Mouse (Mus musculus) frontal cortex, postnatal 36 days (tissue): ENCODE results near the gene Gars.

ENCODE experiments used
- DNase-seq, 2 experiments: peaks; one replicate each; pipeline ENCODE4 v3.0.0; 2022; ENCODE audit warnings: low spot score in 2 of 2

Gars gene

DNA sequence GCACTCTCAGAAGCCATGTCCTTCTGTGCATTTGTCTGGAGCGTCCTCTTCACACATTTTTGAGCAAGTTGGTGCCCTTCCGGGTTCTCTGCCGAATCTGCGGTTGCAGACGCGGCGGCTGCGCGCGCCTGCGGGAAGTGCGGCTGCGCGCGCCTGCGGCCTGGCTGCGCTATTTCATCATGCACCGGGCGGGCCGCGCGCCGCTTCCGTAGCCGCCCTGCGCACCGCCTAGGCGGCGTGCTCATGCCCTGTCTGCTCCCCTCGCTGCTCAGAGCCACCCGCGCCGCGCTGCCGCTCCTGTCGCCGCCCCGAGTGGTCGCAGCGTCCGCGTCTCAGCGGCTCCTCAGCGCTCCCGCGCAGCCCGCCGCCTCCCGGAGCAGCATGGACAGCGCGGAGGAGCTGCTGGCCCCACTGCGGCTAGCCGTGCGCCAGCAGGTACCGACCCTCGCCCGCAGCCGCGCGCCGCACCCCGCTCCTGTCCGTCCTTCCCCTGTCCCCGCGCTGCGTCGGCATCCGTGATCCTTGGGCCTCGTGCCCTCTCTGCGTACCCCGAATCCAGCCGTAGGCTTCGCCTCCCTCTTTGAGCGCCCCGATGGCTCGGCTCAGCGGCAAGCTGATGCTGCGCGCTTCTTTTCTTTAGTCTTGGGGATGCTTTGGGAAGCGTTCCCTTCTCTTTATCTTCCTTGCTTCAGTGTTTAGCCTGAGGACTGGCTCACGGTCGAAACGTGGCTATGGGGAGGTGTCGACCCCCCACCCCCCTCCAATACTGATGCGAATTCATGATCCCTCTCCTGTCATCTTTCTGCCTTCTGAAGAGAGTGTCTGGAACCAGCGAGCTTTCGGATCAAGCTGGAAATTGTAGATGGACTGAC, at the start of gene Gars:
Gene Gars (plus strand): TSS at position 209 of the 872 bp plus-strand sequence.
- DNase-seq = peak; percentile 88 to 89

DNA sequence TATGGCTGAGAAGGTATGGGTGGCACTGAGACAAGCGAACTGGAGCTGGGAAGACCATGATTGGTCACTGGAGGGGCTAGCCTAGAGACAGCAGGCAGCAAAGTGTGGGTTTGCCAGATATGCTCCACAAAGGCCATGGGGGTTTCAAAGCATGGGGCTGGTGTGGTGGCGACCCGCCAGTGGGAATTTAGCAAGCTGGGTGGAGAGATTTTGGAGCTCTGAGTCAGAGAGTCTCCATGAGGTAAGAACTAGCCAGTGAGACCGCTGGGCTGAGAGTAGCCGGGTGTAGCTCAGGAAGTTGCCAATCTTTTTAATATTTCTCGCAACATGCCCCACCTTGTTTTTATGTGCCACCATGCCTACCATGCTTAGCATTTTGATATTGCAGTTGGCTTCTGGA, 49.7 kb upstream of the Gars start:
- no peak for DNase-seq

DNA sequence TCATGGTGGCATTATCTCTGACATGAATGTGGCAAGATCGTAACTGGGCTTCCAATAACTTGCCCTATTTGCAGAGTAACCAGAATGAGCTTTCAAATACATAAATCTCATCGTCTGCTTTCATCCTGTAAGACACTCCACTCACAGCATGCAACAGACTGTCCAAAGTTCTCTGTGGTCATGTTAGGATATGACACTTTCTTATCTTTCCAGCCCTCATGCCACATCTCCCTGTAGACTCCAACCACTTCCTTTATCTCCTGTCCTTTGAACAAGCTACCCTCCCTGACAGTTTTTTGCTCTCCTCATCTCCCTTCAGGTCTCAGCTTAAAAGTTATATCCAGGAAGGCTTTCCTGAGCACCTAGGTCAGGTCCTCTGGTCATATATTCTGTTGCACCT, 46.6 kb upstream of the Gars start:
- no peak for DNase-seq

DNA sequence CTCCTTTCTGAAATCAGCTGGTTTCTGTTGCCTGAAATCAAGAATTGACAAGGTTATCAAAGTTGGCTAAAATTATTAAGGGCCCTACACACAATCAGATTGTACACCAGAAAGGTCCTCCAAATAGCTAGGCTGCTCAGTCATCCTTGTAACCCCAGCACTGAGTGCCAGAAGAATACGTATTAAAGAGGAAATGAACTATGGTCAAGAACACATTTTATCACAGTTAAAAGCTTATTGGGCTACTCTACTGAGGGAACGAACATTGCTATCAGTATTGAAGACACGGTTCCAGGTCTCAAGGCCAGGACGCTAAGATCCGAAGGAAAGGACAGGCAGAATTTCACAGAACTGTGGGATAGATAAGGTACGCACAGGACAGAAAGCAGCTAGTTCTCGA, 45.7 kb upstream of the Gars start:
- DNase-seq = no peak

DNA sequence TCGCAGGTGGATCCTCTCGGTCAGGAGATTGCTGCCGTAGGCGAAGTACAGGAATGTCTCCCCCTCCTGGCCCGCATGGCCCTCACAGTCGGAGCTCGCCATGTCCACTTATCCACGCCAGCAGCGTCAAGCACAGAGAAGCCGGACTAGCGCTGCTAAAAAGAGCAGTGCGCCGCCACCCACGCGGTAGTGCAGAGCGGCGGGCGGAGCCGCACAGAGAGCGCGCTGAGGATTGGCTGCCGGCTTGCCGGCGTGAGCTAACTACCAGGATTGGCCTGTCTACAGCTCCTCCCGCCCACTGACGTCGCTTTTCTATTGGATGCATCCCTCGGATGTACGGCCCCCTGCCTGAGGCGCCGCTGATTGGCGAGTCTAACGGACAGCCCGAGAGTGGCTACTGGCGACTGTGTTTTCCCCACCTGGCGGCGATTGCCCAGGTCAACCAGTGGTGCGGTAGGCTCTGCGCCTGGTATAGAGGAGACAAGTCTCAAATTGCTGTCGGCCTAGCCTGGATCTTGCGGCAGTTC, 45.0 kb upstream of the Gars start, which contains the start of gene Ggct:
Gene Ggct (minus strand): TSS at position 217 of the 527 bp plus-strand sequence.
- DNase-seq = peak; percentile 93 to 98

DNA sequence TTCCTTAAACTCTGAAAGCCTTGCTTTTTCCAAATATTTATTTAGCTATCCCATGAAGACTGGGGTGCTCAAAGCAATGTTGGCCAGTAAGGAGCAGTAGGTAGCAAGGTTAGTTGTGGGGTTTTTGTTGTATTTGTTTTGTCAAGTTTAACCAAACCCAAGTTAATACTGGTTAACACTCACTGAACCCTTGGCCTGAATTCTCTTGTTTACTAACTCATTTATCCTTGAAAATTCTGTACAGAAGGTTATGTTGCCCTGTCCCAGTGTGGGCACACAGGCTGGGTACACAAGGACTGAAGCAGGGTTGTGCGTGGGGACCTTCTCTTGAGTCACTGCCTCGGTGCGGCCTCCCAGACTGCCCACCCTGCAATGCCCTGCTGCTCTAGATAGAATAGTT, 41.4 kb upstream of the Gars start:
- DNase-seq = no peak

DNA sequence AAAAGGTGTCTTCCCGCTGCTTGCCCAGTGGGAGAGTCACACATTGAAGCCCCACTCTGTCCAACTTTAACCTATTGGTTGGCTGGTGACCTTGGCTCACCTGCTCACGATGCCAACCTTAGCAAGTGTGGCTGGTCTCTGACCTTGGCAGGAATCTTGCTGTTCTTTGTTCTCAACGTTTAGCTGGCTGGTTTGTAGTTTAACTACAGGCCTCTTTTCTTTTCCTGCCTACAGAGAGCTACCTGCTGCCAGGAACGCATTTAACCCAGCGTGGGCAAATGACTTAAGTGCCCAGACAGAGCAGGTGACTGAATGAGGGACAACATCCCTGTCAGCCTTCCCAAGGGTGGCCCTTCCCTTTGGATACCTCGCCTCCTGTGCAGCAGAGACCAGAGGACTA, 40.1 kb upstream of the Gars start:
- no peak for DNase-seq

DNA sequence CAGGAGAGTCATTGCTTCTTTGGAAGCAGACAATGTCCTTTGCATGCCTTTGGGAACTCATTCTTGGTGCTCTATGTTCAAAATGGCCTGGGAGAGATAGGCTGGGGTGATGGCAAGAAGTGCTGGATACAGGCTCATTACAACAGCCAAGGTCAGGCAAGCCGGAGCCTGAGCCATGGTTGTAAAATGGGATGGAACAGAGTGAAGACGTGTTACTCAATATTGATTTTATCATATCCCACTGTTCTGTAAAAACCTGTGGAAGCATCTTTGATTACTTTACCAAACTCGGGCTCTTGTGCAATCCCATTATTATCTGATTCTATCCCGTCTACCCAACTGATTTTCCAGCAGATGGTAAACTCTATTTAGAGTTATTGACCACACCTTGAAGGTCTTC, 36.5 kb upstream of the Gars start:
- DNase-seq = no peak

DNA sequence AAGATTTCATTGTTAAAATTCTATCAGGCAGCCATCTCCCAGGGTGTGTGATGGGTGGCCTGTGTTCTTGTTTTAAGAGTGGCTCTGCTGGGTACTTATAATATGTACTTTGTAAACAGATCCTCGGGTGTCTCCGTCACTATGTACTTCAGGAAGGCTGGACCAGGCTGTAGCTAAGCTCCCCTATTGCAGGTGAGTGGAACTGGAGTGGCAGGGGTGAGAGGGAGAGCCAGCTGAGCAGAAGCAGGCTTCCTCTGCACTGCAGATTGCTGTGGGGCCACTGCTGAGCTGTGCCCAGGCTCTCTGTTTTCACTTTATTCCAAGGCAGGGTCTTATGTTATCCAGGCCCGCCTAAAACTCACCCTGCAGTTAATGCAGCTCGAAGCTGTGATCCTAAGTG, 35.4 kb upstream of the Gars start:
- DNase-seq = no peak

DNA sequence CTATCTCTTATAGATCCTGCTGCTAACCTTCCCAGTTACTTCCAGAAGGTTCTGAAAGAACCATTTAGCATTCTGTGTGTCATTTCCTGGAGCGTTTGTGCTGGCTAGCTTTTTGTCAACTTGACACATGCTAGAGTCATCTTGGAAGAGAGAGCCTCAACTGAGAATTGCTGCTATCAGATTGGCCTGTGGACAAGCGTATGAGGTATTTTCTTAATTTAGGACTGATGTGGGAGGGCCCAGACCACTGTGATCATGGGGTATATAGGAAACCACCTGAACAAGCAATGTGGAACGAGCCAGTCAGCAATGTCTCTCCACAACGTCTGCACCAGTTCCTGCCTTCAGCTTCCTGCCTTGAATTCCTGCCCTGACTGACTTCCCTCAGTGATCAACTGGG, 34.2 kb upstream of the Gars start:
- no peak for DNase-seq

DNA sequence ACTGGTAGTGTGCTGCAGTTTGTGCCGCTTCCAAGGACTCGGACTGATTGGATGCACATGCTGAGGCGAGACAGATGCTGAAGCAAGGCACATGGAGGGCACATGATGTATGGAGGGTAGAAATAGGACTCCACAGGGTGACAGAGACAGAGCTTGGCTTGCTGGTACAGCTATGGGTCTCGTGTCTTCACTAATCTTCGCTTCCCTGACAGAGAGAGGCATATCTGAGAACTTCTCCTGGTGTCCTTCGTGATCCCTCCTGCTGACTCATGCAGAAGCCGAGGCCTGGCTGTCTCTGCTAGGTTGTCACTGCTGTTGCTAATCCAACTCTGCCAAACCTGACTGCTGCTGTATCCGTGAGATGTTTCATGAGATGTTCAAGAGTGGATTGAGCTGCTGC, 29.4 kb upstream of the Gars start:
- DNase-seq = no peak

DNA sequence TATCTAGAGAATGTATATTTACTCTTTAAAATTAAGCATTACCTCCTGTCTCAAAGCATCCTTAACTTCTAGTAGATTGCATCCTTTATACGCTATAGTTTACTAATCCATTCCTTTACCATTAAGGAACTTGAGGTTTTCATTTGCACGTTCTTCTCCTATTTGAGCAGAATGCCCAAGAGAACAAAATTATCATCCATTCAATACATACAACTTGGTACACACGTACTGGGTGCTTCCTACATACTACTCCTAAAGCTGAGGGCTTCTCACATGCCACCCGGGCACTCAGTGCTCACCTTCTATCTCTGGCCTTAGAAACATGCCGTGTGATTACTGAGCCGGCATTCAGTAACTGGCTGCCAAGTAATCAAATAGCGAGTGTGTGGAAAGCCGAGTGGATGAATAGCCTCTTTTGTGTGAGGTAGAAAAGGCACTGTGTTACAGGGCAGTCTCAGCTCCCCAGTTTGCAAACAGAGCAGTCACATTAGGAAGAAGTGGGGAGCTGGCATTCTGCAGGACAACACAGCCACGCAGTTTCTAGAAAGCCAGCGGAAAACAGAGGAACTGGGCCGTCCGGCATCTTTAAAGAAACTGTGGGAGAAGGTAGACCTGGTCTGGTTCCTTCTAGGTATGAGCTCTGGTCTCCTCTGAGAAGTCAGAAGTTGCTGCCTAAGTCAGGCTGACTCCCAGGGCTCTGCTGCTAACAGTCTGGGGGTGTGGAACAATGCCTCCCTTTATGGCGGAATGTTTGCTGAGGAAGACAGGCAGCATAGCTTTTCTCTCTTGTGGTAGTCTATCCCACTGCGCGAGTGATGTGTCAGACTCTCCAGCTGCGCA, 28.2 kb upstream of the Gars start:
- DNase-seq = peak in 1 of 2 experiments; percentile 17

DNA sequence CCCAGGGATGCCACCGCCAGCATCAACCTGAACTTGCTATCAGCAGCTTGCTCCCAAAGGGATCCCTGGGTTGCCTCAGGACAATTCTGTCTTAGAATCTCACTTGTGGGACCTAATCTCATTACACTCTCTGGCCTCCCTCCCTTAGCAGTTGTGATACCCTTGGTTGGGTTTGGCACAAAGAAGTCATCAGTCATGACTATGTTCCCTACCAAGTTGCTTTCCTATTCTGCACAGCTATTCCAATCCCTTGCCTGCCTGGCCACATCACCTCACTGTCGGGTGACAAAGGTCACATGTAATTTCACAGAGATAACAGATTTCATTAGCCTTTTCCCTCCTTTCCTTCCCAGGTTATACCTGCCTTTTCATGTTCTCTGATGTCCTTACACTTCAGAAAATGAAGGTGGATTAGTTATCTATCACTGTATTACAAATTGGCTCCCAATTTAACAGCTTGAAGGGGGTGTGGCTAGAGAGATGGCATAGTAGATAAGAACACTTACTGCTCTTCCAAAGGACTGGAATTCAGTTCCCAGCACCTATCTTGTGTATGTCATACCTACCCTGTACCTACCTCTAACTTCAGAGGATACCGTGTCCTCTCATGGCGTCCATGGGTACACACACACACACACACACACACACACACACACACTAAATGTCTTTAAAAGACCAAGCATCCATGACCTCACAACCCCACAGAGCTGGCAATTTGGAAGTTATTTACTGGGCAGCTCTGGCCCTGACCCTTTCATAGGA, 27.3 kb upstream of the Gars start:
- no peak for DNase-seq

DNA sequence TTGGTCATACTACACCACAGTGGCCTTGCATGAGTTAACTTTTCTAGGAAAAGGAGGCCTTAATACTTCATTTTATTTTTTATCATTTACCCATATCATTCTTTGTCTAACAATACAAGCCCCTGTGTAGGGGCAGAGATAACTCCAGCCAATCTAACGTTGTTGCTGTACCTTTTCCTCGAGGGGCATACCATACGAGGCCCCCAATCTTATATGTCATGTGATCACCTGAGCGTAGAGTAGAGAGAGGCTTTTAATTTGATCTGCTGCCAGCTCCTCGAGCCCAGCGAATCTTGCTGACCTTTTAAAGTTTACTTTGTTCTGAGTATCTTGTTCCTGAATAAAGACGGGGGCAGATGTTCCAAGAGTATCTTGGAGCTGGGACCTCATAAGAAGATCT, 25.3 kb upstream of the Gars start:
- no peak for DNase-seq

DNA sequence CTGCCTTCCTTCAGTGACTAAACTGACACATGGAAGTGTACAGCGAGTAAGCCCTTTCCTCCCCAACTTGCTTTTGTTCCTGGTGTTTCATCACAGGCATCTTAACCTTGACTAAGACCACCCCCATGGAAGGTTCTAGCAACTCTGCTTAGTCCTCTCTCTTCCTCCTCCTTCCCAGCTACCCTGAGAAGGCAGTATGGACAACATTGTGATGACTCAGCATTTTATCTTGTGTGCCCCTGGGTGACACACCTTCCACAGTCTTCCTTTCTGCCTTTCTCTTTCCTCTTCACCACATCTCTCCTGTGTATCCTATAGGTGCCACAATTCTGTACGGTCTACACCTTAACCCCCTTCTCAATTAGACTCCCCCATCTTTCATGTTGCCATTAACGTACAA, 23.6 kb upstream of the Gars start:
- no peak for DNase-seq

DNA sequence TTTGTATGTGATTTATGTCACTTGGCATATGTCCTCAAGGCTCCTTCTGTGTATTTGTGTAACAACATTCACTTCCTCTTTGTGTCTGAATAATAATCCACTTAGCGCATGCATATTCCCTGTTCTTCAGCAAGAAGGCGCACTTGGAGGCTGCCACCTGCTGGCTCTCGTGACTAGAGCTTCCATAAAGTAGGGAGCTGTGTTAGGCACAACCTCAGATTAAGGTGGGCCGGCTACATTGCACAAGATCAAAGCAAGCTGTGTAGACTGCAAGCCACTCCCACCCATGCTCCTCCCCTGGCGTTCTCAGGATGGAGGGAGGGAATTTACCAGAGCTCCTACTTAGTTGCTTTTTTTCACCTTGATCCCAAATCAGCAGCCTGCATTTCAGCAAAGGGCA, 21.6 kb upstream of the Gars start:
- DNase-seq = peak; percentile 29 to 60

DNA sequence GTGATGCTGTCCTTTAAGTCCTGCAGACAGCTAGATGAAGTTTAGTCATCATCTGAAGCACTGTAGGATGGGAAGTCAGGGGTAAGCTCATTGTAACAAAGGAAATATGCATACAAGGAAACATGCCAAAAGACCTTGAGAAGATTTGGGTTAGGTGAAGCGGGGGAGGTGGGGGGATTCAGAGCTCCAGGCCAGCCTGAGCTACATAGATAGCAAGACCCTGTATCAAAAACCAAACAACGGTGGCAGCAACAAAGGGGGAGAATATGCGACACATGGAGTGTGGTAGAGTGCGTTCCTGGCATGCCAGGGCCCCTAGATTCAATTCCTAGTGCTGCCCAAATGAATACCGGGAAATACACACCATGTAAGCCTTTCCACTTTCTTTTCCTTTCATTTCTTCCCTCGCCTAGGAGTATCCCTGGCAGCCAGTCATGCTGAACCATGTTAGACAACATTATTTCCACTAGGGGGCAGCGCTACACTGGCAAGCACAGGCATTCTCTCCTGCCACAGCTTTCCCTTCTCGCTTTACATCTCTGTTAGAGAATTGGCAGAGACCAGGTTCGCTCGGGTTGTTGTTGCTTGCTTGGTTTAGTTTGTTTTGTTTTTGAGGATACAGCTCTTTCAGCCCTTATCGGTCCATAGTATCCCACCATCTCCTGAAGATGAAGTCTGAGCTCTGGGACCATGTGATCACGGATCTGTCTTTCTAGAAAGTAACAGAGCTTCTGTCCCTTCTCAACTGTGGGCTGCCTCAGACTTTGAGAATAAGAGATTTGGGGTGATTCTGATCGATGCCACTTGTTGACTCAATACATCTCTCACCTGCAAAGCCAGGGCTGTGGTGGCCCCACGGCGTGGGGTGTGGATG, 20.9 kb upstream of the Gars start:
- peak; percentile 43 to 67 for DNase-seq

DNA sequence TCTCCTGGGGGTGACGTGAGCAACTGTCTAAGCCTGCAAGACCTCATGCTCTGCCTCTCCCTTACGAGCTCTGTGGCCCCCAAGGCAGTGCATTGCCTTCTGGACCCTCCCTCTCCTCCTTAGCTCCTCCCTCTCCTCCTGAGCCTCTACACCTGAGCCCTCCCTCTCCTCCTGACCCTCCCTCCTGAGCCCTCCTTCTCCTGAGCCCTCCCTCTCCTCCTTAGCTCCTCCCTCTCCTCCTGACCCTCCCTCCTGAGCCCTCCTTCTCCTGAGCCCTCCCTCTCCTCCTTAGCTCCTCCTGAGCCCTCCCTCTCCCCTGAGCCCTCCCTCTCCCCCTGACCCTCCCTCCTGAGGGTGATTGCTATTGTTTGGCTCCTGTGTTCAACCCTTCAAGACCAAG, 19.4 kb upstream of the Gars start:
- DNase-seq = no peak

DNA sequence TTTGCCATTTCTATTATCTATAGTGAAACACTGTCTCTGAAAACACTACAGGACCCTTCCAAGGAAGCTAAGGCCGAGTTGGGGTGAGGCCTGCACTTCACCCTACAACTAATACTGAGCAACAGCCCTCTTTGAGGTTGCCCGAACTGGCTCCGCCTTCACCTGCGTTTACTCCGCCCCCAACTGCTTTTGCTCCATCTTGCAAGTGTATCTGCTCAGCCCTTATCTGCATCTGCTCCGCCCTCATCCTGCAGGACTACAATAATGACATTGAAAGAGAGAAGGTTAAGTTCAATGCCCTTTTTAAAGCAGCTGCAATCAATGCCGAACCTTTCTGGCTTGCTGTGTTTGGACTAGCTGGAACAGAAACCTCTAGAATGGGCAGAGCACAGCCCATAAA, 16.0 kb upstream of the Gars start:
- no peak for DNase-seq

DNA sequence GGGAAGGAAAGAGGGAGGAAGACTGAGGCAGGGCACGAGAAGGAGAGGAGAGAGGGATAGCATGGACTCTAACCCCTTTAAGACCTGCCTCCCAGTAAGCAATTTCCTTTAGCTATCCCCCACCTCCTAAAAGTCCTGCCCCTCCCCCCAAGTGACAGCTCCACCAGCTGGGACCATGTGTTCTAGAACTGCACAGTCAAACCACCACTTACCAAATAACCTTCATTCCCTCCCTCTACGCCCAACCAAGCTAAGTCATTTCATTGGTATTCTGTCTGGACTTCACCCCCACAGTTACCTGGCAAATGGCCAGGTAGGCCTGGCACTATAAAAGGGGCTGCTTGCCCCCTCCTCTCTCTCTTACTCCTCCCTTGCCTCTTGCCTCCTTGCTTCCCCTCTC, 10.2 kb upstream of the Gars start:
- DNase-seq = no peak

DNA sequence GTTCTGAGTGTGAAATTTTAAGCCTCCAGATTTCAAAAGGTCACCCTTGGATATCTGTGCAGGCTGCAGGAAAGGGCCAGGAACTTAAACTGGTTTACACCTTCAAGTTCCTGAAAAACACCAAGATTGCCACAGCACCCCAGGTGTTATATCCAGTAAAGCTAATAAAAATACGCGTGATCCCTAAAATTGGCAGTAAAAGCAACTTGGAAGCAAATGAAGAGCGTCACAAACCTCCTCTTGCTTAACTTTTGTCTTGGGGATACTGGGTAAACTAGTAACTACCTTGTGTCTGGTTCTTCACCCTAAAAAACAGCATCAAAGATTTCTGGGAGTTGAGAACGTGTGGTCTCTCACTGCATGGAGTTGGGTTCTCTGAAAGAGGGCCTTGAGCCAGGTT, 1.1 kb upstream of the Gars start:
- DNase-seq = no peak
